Mouse (Mus musculus): ENCODE results near the gene Hoxa11. TPM values are rescaled to one million over a fixed set of nuclear protein-coding genes. Genes with fewer than 3 reads are reported as not detected.

The Hoxa11 gene
- polyA plus RNA-seq, 1 experiment: 0.25 TPM

DNA sequence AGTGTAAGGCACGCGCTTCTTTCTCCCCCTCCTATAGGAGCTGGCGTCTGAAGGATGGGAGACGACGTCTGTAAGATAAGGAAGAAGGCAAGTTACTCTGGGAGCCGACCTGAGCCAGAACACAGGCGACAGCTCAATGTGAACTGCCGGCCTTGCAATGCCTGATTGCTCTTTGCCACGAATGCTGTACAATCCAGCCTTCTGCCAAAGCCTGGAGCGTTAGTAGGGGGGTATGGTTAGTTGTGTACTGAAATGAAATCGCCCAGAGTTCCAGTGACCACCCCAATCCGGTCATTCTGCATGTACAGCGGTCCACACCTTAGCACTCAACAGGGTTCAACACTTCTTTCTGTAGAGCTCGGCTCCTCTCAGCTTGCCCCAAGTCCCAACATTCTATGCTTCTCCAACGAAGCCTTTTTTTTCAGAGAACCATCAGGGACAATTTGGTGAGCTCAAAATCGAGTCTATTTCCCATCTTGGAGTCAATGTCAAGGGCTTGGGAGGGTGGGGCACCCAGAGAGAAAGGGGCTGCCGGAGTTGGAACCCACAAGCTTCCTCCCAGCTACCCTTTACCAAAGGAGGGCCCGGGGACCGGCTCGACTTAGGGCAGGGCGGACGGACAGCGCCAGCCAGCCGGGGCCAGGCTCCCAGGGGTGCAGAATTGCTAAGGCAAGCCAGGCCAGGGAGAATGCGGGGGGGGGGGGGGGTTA is 13.6 kb upstream of the Hoxa11 start:
- H3K4me1 ChIP-seq (ENCODE audit: control insufficient read depth, insufficient read depth, low read length): no peaks in the 10 kb centered on the region

DNA sequence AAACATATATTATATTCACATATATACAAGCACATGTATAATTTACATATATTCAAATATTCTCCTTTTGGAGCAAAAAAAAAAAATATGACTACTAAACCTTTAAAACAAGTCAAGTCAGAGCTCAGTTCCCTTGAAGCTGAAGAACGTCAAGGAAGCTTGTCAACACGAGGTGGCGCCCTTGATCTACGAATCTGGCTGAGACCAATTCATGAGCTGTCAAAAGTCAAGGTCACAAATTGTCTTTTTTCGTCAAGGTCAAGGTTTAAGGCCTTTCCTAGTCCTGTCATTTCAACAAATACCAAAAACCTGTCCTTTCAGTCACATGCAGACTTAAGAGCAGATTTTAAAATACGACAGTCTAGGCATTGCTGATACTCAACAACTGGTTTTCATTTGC is 11.3 kb upstream of the Hoxa11 start:
- Histone ChIP-seq H3K27ac (ENCODE audit: insufficient read depth, low read depth, low read length) (no peak overlapping the region), H3K4me3 (ENCODE audit: insufficient read depth, low read length) (no peak overlapping the region), H3K4me1 (ENCODE audit: control insufficient read depth, insufficient read depth, low read length) (no peaks in the 10 kb centered on the region)
- TF ChIP-seq CTCF (IDR thresholded peaks at IDR 0.05; ENCODE audit: low read depth, low read length): no peak
- TF ChIP-seq POLR2A (IDR thresholded peaks at IDR 0.05; ENCODE audit: borderline replicate concordance, low read depth, low read length): no peak

More for the DNA sequence above, 13.6 kb upstream of the Hoxa11 start:
- Histone ChIP-seq H3K4me3 (ENCODE audit: insufficient read depth, low read length) (no peak overlapping the region), H3K27ac (ENCODE audit: insufficient read depth, low read depth, low read length) (no peak overlapping the region)
- TF ChIP-seq POLR2A (IDR thresholded peaks at IDR 0.05; ENCODE audit: borderline replicate concordance, low read depth, low read length) (no peak), CTCF (IDR thresholded peaks at IDR 0.05; ENCODE audit: low read depth, low read length) (no peak)

DNA sequence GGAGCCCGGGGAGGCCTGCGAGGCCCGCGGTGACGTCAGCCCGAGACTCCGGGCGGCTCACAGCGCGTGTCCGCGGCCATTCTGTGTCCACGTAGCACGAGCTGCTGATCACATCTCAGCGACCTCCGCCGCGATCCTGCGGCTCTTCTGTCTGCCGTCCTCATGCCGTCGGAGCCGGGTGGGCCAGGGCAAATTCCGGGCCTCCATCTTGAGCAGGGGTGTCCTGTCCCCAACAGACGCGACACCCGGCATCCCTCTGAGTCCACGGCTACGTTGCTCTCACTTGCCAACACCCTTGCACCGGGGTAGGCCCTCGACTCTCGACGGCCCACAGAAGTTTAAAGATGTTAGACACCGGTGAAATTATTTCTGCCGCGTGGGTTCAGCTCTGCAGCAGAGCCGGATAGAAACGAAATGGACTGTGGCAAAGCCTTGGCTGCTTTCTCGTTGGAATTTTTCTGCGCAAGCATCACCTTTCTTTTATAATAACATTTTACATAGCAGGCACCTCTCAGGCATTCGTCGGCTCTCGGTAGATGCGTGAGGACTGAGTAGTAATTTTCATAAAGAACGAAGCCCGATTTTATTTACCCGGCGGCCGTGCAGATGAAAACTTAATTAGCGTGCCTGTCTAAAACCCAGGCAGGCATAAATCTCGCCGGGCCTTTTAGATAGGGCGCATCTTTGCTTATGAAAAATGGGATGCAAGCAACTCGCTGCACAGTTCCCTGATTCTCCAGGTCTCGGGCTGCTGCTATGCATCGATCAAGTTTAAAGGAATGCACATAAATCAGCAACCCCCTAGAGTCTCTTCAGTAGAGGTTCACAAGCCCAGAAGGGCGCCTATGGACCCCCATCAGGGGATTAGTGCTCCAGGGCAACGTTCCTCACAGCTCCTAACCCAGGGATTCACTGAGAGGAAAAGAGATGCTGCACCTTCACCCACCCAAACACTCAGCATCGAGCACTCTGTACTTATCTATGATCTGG is 8.2 kb upstream of the Hoxa11 start:
- Histone ChIP-seq H3K4me1 (ENCODE audit: control insufficient read depth, insufficient read depth, low read length) (no peaks in the 10 kb centered on the region), H3K4me3 (ENCODE audit: insufficient read depth, low read length) (peak overlapping the region; percentile 26; the same call in 1 of the 2 replicates), H3K27ac (ENCODE audit: insufficient read depth, low read depth, low read length) (no peak overlapping the region)
- no peak for TF ChIP-seq CTCF (IDR thresholded peaks at IDR 0.05; ENCODE audit: low read depth, low read length)
- no peak for TF ChIP-seq POLR2A (IDR thresholded peaks at IDR 0.05; ENCODE audit: borderline replicate concordance, low read depth, low read length)

DNA sequence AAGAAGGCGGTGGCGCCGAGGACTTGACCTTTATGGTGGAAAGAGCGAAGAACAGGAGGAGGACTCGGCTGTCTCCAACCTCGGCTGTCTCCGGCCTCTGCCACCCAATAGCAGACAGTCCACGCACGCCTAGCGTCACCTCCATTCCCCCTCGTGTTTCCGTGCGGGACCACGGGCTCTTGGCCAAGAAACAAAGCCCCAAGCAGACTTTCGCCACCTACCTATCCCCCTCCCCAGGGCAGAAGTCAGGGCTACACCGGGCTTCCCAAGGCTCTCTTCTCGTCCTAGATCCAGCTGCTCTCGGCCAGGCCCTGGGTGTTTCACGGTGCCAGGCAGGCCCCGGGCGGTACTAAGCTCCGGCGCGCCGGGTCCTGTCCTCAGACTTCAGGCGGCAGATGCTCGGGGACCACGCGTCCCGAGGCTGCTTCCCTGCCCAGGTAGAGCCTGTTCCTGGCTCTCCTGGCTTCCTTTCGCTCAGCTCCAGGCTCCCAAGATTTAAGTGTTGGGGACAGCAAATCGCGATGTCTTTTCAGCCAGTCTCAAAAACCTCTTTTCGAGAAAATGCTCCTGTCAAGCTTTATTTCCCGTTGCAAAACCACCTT is 7.3 kb upstream of the Hoxa11 start:
- Histone ChIP-seq H3K4me1 (ENCODE audit: control insufficient read depth, insufficient read depth, low read length) (no peaks in the 10 kb centered on the region), H3K4me3 (ENCODE audit: insufficient read depth, low read length) (0 out of 2 replicates have a peak overlapping the region, but pooled peaks have one; percentile 26), H3K27ac (ENCODE audit: insufficient read depth, low read depth, low read length) (no peak overlapping the region)
- TF ChIP-seq POLR2A (IDR thresholded peaks at IDR 0.05; ENCODE audit: borderline replicate concordance, low read depth, low read length): no peak
- TF ChIP-seq CTCF (IDR thresholded peaks at IDR 0.05; ENCODE audit: low read depth, low read length): no peak

DNA sequence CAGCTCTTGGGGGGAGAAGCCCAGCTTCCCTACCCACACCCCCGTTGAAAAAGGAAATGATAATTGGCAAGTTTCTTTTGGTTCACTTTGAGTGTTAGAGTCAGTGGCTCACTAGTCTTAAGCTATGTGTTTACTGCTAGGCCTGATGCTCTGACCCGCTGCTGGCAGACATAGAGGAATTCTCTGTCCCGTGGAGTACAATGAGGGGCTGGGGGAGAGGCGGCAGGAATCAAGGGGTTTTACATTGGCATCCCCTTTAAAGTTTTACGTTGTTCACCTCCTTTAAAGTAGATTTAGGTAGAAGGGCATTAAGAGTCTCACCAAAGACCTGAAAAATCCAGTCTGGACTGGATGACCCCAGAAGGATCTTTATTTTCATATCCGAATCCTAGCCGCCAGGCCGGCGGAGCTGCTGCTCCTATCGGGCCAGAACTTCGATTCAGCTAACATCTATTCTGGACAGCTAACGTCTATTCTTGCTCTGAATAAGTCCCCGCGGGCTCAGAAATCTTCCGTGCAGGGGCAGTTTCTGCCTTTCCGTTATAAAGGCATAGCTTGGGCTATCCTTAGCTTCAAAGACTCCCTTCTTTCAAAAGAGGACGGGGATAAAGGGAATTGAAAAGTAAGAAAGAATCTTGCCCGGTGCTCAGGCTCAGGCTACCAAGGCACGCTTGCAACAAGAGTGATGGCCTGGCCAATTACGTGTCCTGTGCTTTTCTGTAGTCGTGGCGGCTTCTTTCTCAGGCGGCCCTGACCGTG is 6.6 kb upstream of the Hoxa11 start:
- Histone ChIP-seq H3K4me1 (ENCODE audit: control insufficient read depth, insufficient read depth, low read length) (no peaks in the 10 kb centered on the region), H3K27ac (ENCODE audit: insufficient read depth, low read depth, low read length) (no peak overlapping the region), H3K4me3 (ENCODE audit: insufficient read depth, low read length) (no peak overlapping the region)
- no peak for TF ChIP-seq POLR2A (IDR thresholded peaks at IDR 0.05; ENCODE audit: borderline replicate concordance, low read depth, low read length)

DNA sequence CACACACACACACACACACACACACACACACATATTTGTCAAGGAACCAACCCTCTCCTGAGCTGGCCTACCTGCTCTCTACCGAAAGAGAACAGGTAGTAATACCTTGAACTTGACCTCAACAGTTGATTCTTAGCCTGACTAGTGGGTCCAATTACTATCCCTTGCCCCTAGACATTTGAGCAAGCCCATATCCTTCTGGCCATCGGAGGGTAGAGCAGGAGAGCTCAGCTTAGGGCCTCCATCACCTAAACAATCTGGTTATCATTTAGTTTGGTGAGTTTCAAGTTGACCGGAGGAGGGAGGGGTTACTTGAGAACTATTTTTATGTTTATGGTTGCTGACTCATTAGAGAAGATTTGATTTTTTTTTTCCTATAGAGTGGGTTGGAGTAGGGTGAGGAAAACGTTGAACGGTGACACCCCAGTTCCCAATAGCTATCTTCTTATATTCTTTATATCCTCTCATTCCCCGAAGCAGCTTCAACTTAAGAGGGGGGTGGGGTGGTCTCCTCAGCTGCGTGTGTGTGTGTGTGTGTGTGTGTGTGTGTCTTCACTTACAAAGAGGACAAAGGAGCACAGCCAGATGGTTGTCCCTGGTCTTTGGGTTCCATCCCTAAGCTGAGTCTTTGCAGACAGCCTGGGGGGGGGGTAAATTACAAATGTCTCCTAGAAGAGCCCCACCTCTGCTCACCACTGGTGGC is 5.7 kb upstream of the Hoxa11 start:
- no peaks in the 10 kb centered on the region for H3K4me1 ChIP-seq (ENCODE audit: control insufficient read depth, insufficient read depth, low read length)
- no peak overlapping the region for H3K4me3 ChIP-seq (ENCODE audit: insufficient read depth, low read length)
- TF ChIP-seq CTCF (IDR thresholded peaks at IDR 0.05; ENCODE audit: low read depth, low read length) (no peak), POLR2A (IDR thresholded peaks at IDR 0.05; ENCODE audit: borderline replicate concordance, low read depth, low read length) (no peak)
- no peak overlapping the region for H3K27ac ChIP-seq (ENCODE audit: insufficient read depth, low read depth, low read length)

DNA sequence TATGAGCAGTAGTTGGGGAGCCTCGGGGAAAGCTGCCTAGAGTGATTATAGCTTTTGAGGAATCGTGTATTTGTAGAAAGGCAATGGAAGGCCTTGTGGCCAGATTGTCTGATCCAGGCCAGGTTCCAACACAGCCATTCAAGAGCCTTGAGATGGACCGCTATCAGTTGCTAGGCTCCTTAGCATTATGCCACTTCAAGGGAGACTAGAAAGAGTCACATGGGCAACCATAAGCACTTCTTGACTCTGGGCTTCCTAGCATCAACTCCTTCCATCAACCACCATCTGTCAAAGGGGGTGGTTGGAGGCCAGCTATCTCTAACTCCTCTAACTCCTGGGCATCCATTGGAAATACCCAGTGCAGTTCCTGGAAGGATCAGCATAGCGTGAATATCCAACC is 4.2 kb upstream of the Hoxa11 start:
- no peak overlapping the region for H3K4me3 ChIP-seq (ENCODE audit: insufficient read depth, low read length)
- H3K27ac ChIP-seq (ENCODE audit: insufficient read depth, low read depth, low read length): no peak overlapping the region
- TF ChIP-seq CTCF (IDR thresholded peaks at IDR 0.05; ENCODE audit: low read depth, low read length) (no peak), POLR2A (IDR thresholded peaks at IDR 0.05; ENCODE audit: borderline replicate concordance, low read depth, low read length) (no peak)
- H3K4me1 ChIP-seq (ENCODE audit: control insufficient read depth, insufficient read depth, low read length): no peaks in the 10 kb centered on the region

DNA sequence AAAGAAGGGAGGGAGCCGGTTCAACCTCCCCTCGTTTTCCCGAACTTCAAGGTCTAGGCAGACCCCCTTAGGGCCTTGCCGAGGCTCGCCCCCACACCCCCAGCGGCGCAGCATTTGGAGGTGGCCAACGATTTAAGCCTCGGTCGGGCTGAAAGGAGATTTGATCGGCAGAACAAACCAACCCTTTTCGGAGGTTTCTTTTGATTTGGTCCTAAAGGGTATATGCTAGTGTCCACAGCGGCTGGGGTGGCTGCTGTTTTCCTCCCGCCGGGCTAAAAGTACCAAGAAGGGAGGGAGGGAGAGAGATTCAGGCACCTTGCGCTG is 3.8 kb upstream of the Hoxa11 start:
- Histone ChIP-seq H3K4me1 (ENCODE audit: control insufficient read depth, insufficient read depth, low read length) (no peaks in the 10 kb centered on the region), H3K4me3 (ENCODE audit: insufficient read depth, low read length) (peak overlapping the region; percentile 17; the same call in 1 of the 2 replicates), H3K27ac (ENCODE audit: insufficient read depth, low read depth, low read length) (no peak overlapping the region)
- TF ChIP-seq CTCF (IDR thresholded peaks at IDR 0.05; ENCODE audit: low read depth, low read length) (0 out of 2 replicates have a peak, but pooled peaks have one; percentile 8), POLR2A (IDR thresholded peaks at IDR 0.05; ENCODE audit: borderline replicate concordance, low read depth, low read length) (no peak)
